Mouse (Mus musculus): Measurements from ENCODE around the gene Cutal.

- no peak for TF ChIP-seq CTCF (IDR thresholded peaks at IDR 0.05; ENCODE audit: control insufficient read depth, insufficient read depth, insufficient read length)
- TF ChIP-seq MYOD1 (IDR thresholded peaks at IDR 0.05; ENCODE audit: control insufficient read depth, insufficient read length, low read depth): no peak
- no peak for TF ChIP-seq CEBPB (IDR thresholded peaks at IDR 0.05; ENCODE audit: low read depth)
Measured at GRCm38 (mm10) chr2:34841706-34842105, 32.5 kb upstream of the Cutal start.

Measured in C2C12 (cell line).